9 mouse cellular contexts compared by ENCODE assay signal in genomic region chr16:13668402-13669108, GRCm38 (mm10). TPM values are rescaled to one million over a fixed set of nuclear protein-coding genes. Genes with fewer than 3 reads are reported as not detected.
DNase-seq lines count a peak whose midpoint lies in the region; ATAC-seq and TF ChIP-seq lines count a peak whose summit lies in the region.
"Had no signal": no experiment of that assay in that cellular context is flagged by ENCODE, and none has a peak within 500 bp of the region (broad histone marks: within the 10 kb centered on the region; RNA-seq: fewer than 3 reads in every experiment).

No protein-coding gene starts in this region.

- intact Hi-C loops in heart, postnatal 36 days (cut with DNase I), result loop anchor here (5.0 to 10.0 kb wide), 2 partner anchors 84 to 486 kb away; no protein-coding TSS in a partner anchor

- H3K4me1 ChIP-seq in heart, embryonic 13.5 days, result peaks cover 30% of the 10 kb centered on the region
- H3K4me1 ChIP-seq in MEL (ENCODE audit: control insufficient read depth in 1 of 2, insufficient read depth in 2 of 2, low read length in 2 of 2), result peaks cover 3 to 20% of the 10 kb centered on the region in 2 experiments; a peak in 3 of 4 replicates
- H3K4me1 ChIP-seq in forebrain, embryonic 10.5 days, result peaks cover 24% of the 10 kb centered on the region
- peaks cover 9% of the 10 kb centered on the region; the same call in 1 of the 2 replicates for H3K4me1 ChIP-seq in limb, embryonic 11.5 days (ENCODE audit: control insufficient read depth, insufficient read depth, low read length)
- peaks cover 13% of the 10 kb centered on the region for H3K4me1 ChIP-seq in stomach, embryonic 15.5 days

- H3K9ac ChIP-seq in heart, embryonic 13.5 days, result peak overlapping the region; percentile 91
- peak overlapping the region; percentile 57 for H3K9ac ChIP-seq in MEL (ENCODE audit: control insufficient read depth, low read depth, low read length, poor library complexity, severe bottlenecking)
- peak overlapping the region; percentile 80 for H3K9ac ChIP-seq in limb, embryonic 11.5 days (ENCODE audit: low read length)
- no peak overlapping the region for H3K9ac ChIP-seq in stomach, embryonic 15.5 days

- ATAC-seq in heart, embryonic 13.5 days (ENCODE audit: extremely low read depth, insufficient number of reproducible peaks, low FRiP score, low TSS enrichment), result no peak
- no peak for ATAC-seq in limb, embryonic 11.5 days (ENCODE audit: insufficient number of reproducible peaks, low FRiP score, low TSS enrichment, low read depth)
- ATAC-seq in stomach, embryonic 15.5 days (ENCODE audit: insufficient read depth, low FRiP score, low read depth), result no peak

- H3K36me3 ChIP-seq in heart, embryonic 13.5 days, result peaks cover 24% of the 10 kb centered on the region
- H3K36me3 ChIP-seq in MEL (ENCODE audit: control insufficient read depth in 1 of 2, insufficient read depth in 2 of 2, low read length in 2 of 2), result peaks cover 2 to 22% of the 10 kb centered on the region in 2 experiments; a peak in 3 of 4 replicates
- peaks cover 21% of the 10 kb centered on the region for H3K36me3 ChIP-seq in forebrain, embryonic 10.5 days (replicated peaks)
- 0 out of 2 replicates have a peak, but pooled peaks cover 2% of the 10 kb centered on the region for H3K36me3 ChIP-seq in limb, embryonic 11.5 days (ENCODE audit: control insufficient read depth, insufficient read depth, low read length)
- H3K36me3 ChIP-seq in stomach, embryonic 15.5 days, result peaks cover 11% of the 10 kb centered on the region; the same call in 1 of the 2 replicates

- TF ChIP-seq EP300 in MEL (IDR thresholded peaks at IDR 0.05; ENCODE audit: low read depth in 1 of 2, low read length in 2 of 2), result peak in 1 of 2 experiments; percentile 54

- no peaks in the 10 kb centered on the region for H3K27me3 ChIP-seq in heart, embryonic 13.5 days (replicated peaks)
- no peaks in the 10 kb centered on the region for H3K27me3 ChIP-seq in MEL (ENCODE audit: control insufficient read depth in 1 of 2, insufficient read depth in 2 of 2, low read length in 2 of 2)
- no peaks in the 10 kb centered on the region for H3K27me3 ChIP-seq in forebrain, embryonic 10.5 days (ENCODE audit: poor library complexity, severe bottlenecking)
- no peaks in the 10 kb centered on the region for H3K27me3 ChIP-seq in limb, embryonic 11.5 days (ENCODE audit: control insufficient read depth, insufficient read depth, low read length)
- H3K27me3 ChIP-seq in stomach, embryonic 15.5 days (replicated peaks), result no peaks in the 10 kb centered on the region
- H3K27me3 ChIP-seq: Patski had no signal

- H3K4me2 ChIP-seq in heart, embryonic 13.5 days, result peak overlapping the region; percentile 91
- peak overlapping the region; percentile 64; the same call in 1 of the 2 replicates for H3K4me2 ChIP-seq in limb, embryonic 11.5 days (ENCODE audit: low read depth, severe bottlenecking)
- H3K4me2 ChIP-seq in stomach, embryonic 15.5 days, result peak overlapping the region; percentile 81

- DNase-seq in heart, postnatal 36 days, result no peak
- peak; percentile 86 for DNase-seq in MEL (ENCODE audit: low read depth, low spot score)
- DNase-seq in forebrain, embryonic 10.5 days (ENCODE audit: extremely low spot score, low spot score), result no peak
- no peak for DNase-seq in limb, embryonic 11.5 days (ENCODE audit: low spot score)
- no peak for DNase-seq in spleen, postnatal 14 days (ENCODE audit: low spot score in 2 of 2)
- DNase-seq in lung, adult 18-20 months, result no peak

- no peak for TF ChIP-seq CTCF in MEL (IDR thresholded peaks at IDR 0.05 in 2 of 3, conservative IDR thresholded peaks at IDR 0.05 in 1 of 3; ENCODE audit: control insufficient read depth in 1 of 3, insufficient read depth in 1 of 3, low read depth in 2 of 3, low read length in 3 of 3, poor library complexity in 1 of 3, severe bottlenecking in 1 of 3)

- peaks cover 22% of the 10 kb centered on the region for H3K79me2 ChIP-seq in MEL (ENCODE audit: control insufficient read depth, insufficient read depth, low read length, poor library complexity)

- TF ChIP-seq RAD21 in MEL (IDR thresholded peaks at IDR 0.05; ENCODE audit: low read depth, low read length), result no peak

- TF ChIP-seq POLR2A in MEL (IDR thresholded peaks at IDR 0.05; ENCODE audit: control insufficient read depth in 1 of 2, insufficient read depth in 1 of 2, low read depth in 1 of 2, low read length in 2 of 2, poor library complexity in 1 of 2), result no peak

- 60% methylated on average over 10 of the region's 10 CpGs for WGBS in heart, embryonic 13.5 days
- WGBS in forebrain, embryonic 10.5 days, result 82% methylated on average over 10 of the region's 10 CpGs
- 82% methylated on average over 10 of the region's 10 CpGs for WGBS in limb, embryonic 11.5 days
- WGBS in stomach, embryonic 15.5 days, result 71% methylated on average over 10 of the region's 10 CpGs

- H3K27ac ChIP-seq in heart, embryonic 13.5 days (replicated peaks), result peak overlapping the region; percentile 80
- peak overlapping the region; percentile 88 for H3K27ac ChIP-seq in MEL (ENCODE audit: control insufficient read depth, low read depth, low read length)
- H3K27ac ChIP-seq in forebrain, embryonic 10.5 days, result peak overlapping the region; percentile 88
- no peak overlapping the region; the same call in 1 of the 2 replicates for H3K27ac ChIP-seq in limb, embryonic 11.5 days (replicated peaks; ENCODE audit: low read depth, low read length)
- peak overlapping the region; percentile 55; the same call in 1 of the 2 replicates for H3K27ac ChIP-seq in stomach, embryonic 15.5 days

- peak overlapping the region; percentile 89 for H3K4me3 ChIP-seq in heart, embryonic 13.5 days
- peak overlapping the region; percentile 81 to 94 for H3K4me3 ChIP-seq in MEL (ENCODE audit: control insufficient read depth in 1 of 2, insufficient read depth in 1 of 2, low read depth in 2 of 2, low read length in 2 of 2)
- H3K4me3 ChIP-seq in forebrain, embryonic 10.5 days, result peak overlapping the region; percentile 84
- H3K4me3 ChIP-seq in limb, embryonic 11.5 days (ENCODE audit: low read depth, low read length), result peak overlapping the region; percentile 72
- peak overlapping the region; percentile 69 for H3K4me3 ChIP-seq in stomach, embryonic 15.5 days (replicated peaks)

- no peaks in the 10 kb centered on the region for H3K9me3 ChIP-seq in heart, embryonic 13.5 days
- H3K9me3 ChIP-seq in MEL (replicated peaks; ENCODE audit: insufficient read depth, low read length), result no peaks in the 10 kb centered on the region
- no peaks in the 10 kb centered on the region for H3K9me3 ChIP-seq in forebrain, embryonic 10.5 days
- H3K9me3 ChIP-seq in limb, embryonic 11.5 days (ENCODE audit: control insufficient read depth, low read length), result no peaks in the 10 kb centered on the region
- no peaks in the 10 kb centered on the region for H3K9me3 ChIP-seq in stomach, embryonic 15.5 days

TF ChIP-seq in MEL, 35 proteins besides CTCF, POLR2A, EP300 and RAD21 (continues in another document):
- TF ChIP-seq SIN3A (IDR thresholded peaks at IDR 0.05; ENCODE audit: low read length) (peak; percentile 80), CHD2 (IDR thresholded peaks at IDR 0.05; ENCODE audit: low read length) (no peak), TAL1 (IDR thresholded peaks at IDR 0.05; ENCODE audit: low read length) (no peak), ETS1 (IDR thresholded peaks at IDR 0.05; ENCODE audit: low read depth, low read length) (peak; percentile 85), ZNF384 (IDR thresholded peaks at IDR 0.05; ENCODE audit: low read depth, low read length) (peak; percentile 100), USF2 (IDR thresholded peaks at IDR 0.05; ENCODE audit: borderline replicate concordance in 1 of 2, insufficient read depth in 1 of 2, low read depth in 1 of 2, low read length in 2 of 2) (no peak), POLR2AphosphoS5 (IDR thresholded peaks at IDR 0.05; ENCODE audit: borderline replicate concordance, low read depth, low read length) (no peak), GABPA (IDR thresholded peaks at IDR 0.05; ENCODE audit: low read depth, low read length) (no peak), TBP (IDR thresholded peaks at IDR 0.05; ENCODE audit: low read depth, low read length) (0 out of 2 replicates have a peak, but pooled peaks have one; percentile 23), GATA1 (IDR thresholded peaks at IDR 0.05; ENCODE audit: low read depth, low read length) (peak; percentile 97)

RNA-seq across cellular contexts. Expression of gene Parn, which starts 0.6 kb away (rescaled TPM):
- polyA plus RNA-seq in heart, embryonic 13.5 days (2015; fragmentation: Nextera tagmentation; extraction: Ambion mirVana), result 23.1 and 26.3 TPM in 2 replicates
- total RNA-seq in heart, postnatal 36 days (2021), result 10 to 100 TPM in 1 of 2 experiments, 1 to 10 TPM in 1; 9.0 to 10.9 TPM
- total RNA-seq in MEL (2012; rRNA removed), result 25.2 and 26.7 TPM in 2 replicates
- polyA plus RNA-seq in MEL (2012; ENCODE audit: insufficient read depth in 1 of 2, insufficient read length in 2 of 2, low read depth in 1 of 2, low replicate concordance in 2 of 2, missing spikeins in 1 of 2), result 100 to 1,000 TPM in 1 of 2 experiments, 10 to 100 TPM in 1; 38.2 to 160 TPM
- polyA plus RNA-seq in forebrain, embryonic 10.5 days (2016; fragmentation: Nextera tagmentation; extraction: Ambion mirVana), result 46.4 and 47.9 TPM in 2 replicates
- polyA plus RNA-seq in limb, embryonic 11.5 days (2014; fragmentation: Nextera tagmentation; extraction: Ambion mirVana), result 41.7 and 45.5 TPM in 2 replicates
- polyA plus RNA-seq in stomach, embryonic 15.5 days (2015; fragmentation: Nextera tagmentation; extraction: Ambion mirVana), result 39.4 and 40.5 TPM in 2 replicates

RNA-seq across cellular contexts. Expression of gene Bfar, which starts 3.1 kb away (rescaled TPM):
- 30.9 and 36.5 TPM in 2 replicates for polyA plus RNA-seq in heart, embryonic 13.5 days (2015; fragmentation: Nextera tagmentation; extraction: Ambion mirVana)
- 10 to 100 TPM; 50.5 to 54.8 TPM for total RNA-seq in heart, postnatal 36 days (2021)
- total RNA-seq in MEL (2012; rRNA removed), result 17.2 and 20.6 TPM in 2 replicates
- 10 to 100 TPM in 1 of 2 experiments, not detected in 1; 21.8 TPM for polyA plus RNA-seq in MEL (2012; ENCODE audit: insufficient read depth in 1 of 2, insufficient read length in 2 of 2, low read depth in 1 of 2, low replicate concordance in 2 of 2, missing spikeins in 1 of 2)
- polyA plus RNA-seq in forebrain, embryonic 10.5 days (2016; fragmentation: Nextera tagmentation; extraction: Ambion mirVana), result 35.9 and 36.2 TPM in 2 replicates
- polyA plus RNA-seq in limb, embryonic 11.5 days (2014; fragmentation: Nextera tagmentation; extraction: Ambion mirVana), result 39.2 and 41.3 TPM in 2 replicates
- polyA plus RNA-seq in stomach, embryonic 15.5 days (2015; fragmentation: Nextera tagmentation; extraction: Ambion mirVana), result 46.3 and 46.5 TPM in 2 replicates

RNA-seq across cellular contexts. Expression of gene 3110001I22Rik, which starts 3.2 kb away (rescaled TPM):
- polyA plus RNA-seq in heart, embryonic 13.5 days (2015; fragmentation: Nextera tagmentation; extraction: Ambion mirVana), result 4.1 and 4.2 TPM in 2 replicates
- 1 to 10 TPM; 2.5 to 3.4 TPM for total RNA-seq in heart, postnatal 36 days (2021)
- 9.1 and 10.8 TPM in 2 replicates for total RNA-seq in MEL (2012; rRNA removed)
- 1 to 10 TPM in 1 of 2 experiments, not detected in 1; 8.8 TPM for polyA plus RNA-seq in MEL (2012; ENCODE audit: insufficient read depth in 1 of 2, insufficient read length in 2 of 2, low read depth in 1 of 2, low replicate concordance in 2 of 2, missing spikeins in 1 of 2)
- polyA plus RNA-seq in forebrain, embryonic 10.5 days (2016; fragmentation: Nextera tagmentation; extraction: Ambion mirVana), result 8.7 and 9.3 TPM in 2 replicates
- polyA plus RNA-seq in limb, embryonic 11.5 days (2014; fragmentation: Nextera tagmentation; extraction: Ambion mirVana), result 9.5 and 9.9 TPM in 2 replicates
- 5.0 TPM in 2 replicates for polyA plus RNA-seq in stomach, embryonic 15.5 days (2015; fragmentation: Nextera tagmentation; extraction: Ambion mirVana)
